Mouse (Mus musculus): Measurements from ENCODE around the gene Akap2. TPM values are rescaled to one million over a fixed set of nuclear protein-coding genes. Genes with fewer than 3 reads are reported as not detected.

The Akap2 gene
- polyA plus RNA-seq, 1 experiment from 2014 or later, result 11.4 TPM

DNA sequence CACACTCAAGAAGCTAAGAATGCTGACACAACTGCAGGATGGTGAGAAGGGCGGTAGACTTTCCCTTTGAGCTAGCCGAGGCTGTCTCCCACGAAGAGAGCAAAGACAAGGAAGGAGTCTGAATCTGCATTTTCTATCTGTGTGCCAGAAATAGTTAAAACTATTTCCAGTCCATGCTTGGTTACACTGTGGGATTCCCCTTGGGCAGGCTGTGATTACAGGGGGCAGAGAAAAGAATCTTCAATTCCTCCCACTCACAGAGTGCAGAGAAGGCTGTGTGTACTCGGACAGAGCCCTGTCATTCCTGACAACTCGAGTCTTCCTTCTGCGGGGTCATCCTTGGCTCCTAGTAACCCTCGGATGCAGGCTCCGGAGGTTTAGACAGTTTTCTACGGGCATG lies 149.5 kb downstream of the Akap2 start:
- Histone ChIP-seq H3K9ac (ENCODE audit: low read length) (no peak overlapping the region), H3K36me3 (ENCODE audit: control insufficient read depth, insufficient read depth, low read length) (no peaks in the 10 kb centered on the region), H3K27ac (replicated peaks) (no peak overlapping the region), H3K9me3 (ENCODE audit: control insufficient read depth, low read length) (no peaks in the 10 kb centered on the region), H3K4me2 (replicated peaks; ENCODE audit: low read depth) (no peak overlapping the region), H3K4me1 (replicated peaks; ENCODE audit: control insufficient read depth, insufficient read depth) (no peaks in the 10 kb centered on the region), H3K4me3 (ENCODE audit: low read depth, low read length) (no peak overlapping the region), H3K27me3 (ENCODE audit: control insufficient read depth, insufficient read depth, low read length) (no peaks in the 10 kb centered on the region)
- 61% methylated on average over 9 of the region's 9 CpGs for WGBS
- TF ChIP-seq EP300 (optimal IDR thresholded peaks at IDR 0.05) (no peak), CTCF (IDR thresholded peaks at IDR 0.05; ENCODE audit: low read depth) (no peak)
- no peak for DNase-seq (ENCODE audit: low spot score)
- no peak for ATAC-seq (ENCODE audit: low FRiP score, low TSS enrichment)

DNA sequence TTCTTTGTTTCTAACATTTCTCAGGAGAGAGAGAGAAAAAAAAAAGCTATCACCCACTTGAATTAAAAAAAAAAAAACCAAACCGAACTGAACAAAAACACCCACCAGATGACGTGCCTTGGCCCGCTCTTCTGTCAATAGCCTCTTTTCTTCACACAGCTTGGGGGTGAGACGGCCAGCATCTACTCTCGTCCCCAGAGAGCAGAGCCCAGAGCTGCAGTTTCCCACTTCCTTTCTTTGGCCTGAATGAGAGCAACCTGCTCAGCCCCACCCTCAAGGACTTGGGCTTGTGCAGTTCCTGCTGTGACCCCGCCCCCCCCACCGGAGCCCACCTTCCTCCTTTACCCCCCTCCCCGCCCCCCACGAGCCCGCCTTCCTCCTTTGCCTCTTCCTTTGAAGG lies 150.0 kb downstream of the Akap2 start:
- H3K4me2 ChIP-seq (replicated peaks; ENCODE audit: low read depth), result no peak overlapping the region
- no peak for TF ChIP-seq CTCF (IDR thresholded peaks at IDR 0.05; ENCODE audit: low read depth)
- no peak for TF ChIP-seq EP300 (optimal IDR thresholded peaks at IDR 0.05)
- H3K9ac ChIP-seq (ENCODE audit: low read length), result no peak overlapping the region
- WGBS, result 51% methylated on average over 9 of the region's 10 CpGs
- no peaks in the 10 kb centered on the region for H3K9me3 ChIP-seq (ENCODE audit: control insufficient read depth, low read length)
- H3K4me3 ChIP-seq (ENCODE audit: low read depth, low read length), result no peak overlapping the region
- no peak overlapping the region for H3K27ac ChIP-seq (replicated peaks)
- H3K27me3 ChIP-seq (ENCODE audit: control insufficient read depth, insufficient read depth, low read length), result no peaks in the 10 kb centered on the region
- H3K36me3 ChIP-seq (ENCODE audit: control insufficient read depth, insufficient read depth, low read length), result no peaks in the 10 kb centered on the region
- DNase-seq (ENCODE audit: low spot score), result no peak
- H3K4me1 ChIP-seq (replicated peaks; ENCODE audit: control insufficient read depth, insufficient read depth), result no peaks in the 10 kb centered on the region
- ATAC-seq (ENCODE audit: low FRiP score, low TSS enrichment), result no peak

DNA sequence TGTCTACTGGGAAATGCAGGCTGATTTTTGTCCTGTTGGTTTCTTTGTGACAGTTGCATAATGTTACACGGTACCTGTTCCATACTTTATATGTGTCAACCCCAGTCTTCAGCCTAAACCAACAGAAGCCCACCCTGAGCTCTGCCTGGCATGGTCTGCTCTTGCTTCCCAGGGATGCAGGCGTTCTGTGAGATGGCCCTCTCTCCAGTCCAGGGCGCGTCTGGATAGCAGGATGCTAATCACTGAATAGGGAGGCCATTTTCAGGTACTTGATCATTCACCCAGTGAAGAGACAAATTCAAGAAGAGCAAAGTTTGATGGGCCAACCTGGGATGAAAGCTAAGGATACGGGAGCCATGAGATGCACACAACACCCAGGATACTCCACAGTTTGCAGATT lies 161.7 kb downstream of the Akap2 start:
- H3K4me1 ChIP-seq (replicated peaks; ENCODE audit: control insufficient read depth, insufficient read depth), result no peaks in the 10 kb centered on the region
- H3K27ac ChIP-seq (replicated peaks), result no peak overlapping the region
- ATAC-seq (ENCODE audit: low FRiP score, low TSS enrichment) (no peak), DNase-seq (ENCODE audit: low spot score) (no peak)
- H3K36me3 ChIP-seq (ENCODE audit: control insufficient read depth, insufficient read depth, low read length), result no peaks in the 10 kb centered on the region
- H3K4me3 ChIP-seq (ENCODE audit: low read depth, low read length), result no peak overlapping the region
- H3K9ac ChIP-seq (ENCODE audit: low read length), result no peak overlapping the region
- H3K4me2 ChIP-seq (replicated peaks; ENCODE audit: low read depth), result no peak overlapping the region
- H3K9me3 ChIP-seq (ENCODE audit: control insufficient read depth, low read length), result no peaks in the 10 kb centered on the region
- WGBS, result 90% methylated on average over 5 of the region's 5 CpGs
- no peak for TF ChIP-seq EP300 (optimal IDR thresholded peaks at IDR 0.05)
- TF ChIP-seq CTCF (IDR thresholded peaks at IDR 0.05; ENCODE audit: low read depth), result no peak
- H3K27me3 ChIP-seq (ENCODE audit: control insufficient read depth, insufficient read depth, low read length), result no peaks in the 10 kb centered on the region

DNA sequence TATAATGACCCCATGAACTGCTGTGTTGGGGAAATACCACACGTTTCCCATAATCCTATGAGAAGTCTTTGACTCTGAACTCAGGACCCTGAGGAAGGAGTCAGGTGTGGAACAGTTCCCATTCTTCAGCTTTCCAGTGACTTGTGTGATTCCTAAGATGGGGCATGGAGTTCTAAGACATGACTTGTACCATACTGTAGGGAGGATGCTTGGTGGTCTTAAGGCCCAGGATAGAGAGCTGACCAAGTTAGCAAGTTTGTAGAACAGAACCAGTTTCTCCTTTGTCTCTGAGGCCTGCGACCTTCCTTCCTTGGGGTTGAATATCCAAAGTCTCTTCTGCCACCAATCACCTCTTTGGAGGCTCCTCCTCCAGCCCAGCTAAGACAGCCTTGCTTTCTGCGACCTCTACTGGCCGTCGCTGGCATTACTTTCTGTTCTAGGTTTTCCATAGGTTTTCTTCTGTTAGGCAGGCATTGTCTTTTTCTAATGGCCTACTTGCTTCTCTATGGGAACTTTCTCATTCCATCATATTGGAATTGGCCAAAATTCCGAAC lies 162.4 kb downstream of the Akap2 start:
- no peak overlapping the region for H3K4me3 ChIP-seq (ENCODE audit: low read depth, low read length)
- no peak overlapping the region for H3K27ac ChIP-seq (replicated peaks)
- H3K4me2 ChIP-seq (replicated peaks; ENCODE audit: low read depth), result no peak overlapping the region
- peak; percentile 54 for ATAC-seq (ENCODE audit: low FRiP score, low TSS enrichment)
- DNase-seq (ENCODE audit: low spot score), result peak; percentile 84
- H3K36me3 ChIP-seq (ENCODE audit: control insufficient read depth, insufficient read depth, low read length), result no peaks in the 10 kb centered on the region
- 19% methylated on average over 6 of the region's 6 CpGs for WGBS
- no peaks in the 10 kb centered on the region for H3K27me3 ChIP-seq (ENCODE audit: control insufficient read depth, insufficient read depth, low read length)
- H3K9me3 ChIP-seq (ENCODE audit: control insufficient read depth, low read length), result no peaks in the 10 kb centered on the region
- no peaks in the 10 kb centered on the region for H3K4me1 ChIP-seq (replicated peaks; ENCODE audit: control insufficient read depth, insufficient read depth)
- H3K9ac ChIP-seq (ENCODE audit: low read length), result no peak overlapping the region
- TF ChIP-seq EP300 (optimal IDR thresholded peaks at IDR 0.05) (no peak), CTCF (IDR thresholded peaks at IDR 0.05; ENCODE audit: low read depth) (peak; percentile 98)

- Histone ChIP-seq H3K4me1 (replicated peaks; ENCODE audit: control insufficient read depth, insufficient read depth) (no peaks in the 10 kb centered on the region), H3K9me3 (ENCODE audit: control insufficient read depth, low read length) (no peaks in the 10 kb centered on the region), H3K27ac (replicated peaks) (no peak overlapping the region), H3K27me3 (ENCODE audit: control insufficient read depth, insufficient read depth, low read length) (no peaks in the 10 kb centered on the region), H3K9ac (ENCODE audit: low read length) (no peak overlapping the region), H3K4me3 (ENCODE audit: low read depth, low read length) (no peak overlapping the region), H3K4me2 (replicated peaks; ENCODE audit: low read depth) (no peak overlapping the region), H3K36me3 (ENCODE audit: control insufficient read depth, insufficient read depth, low read length) (no peaks in the 10 kb centered on the region)
- 42% methylated on average over 7 of the region's 7 CpGs for WGBS
- no peak for DNase-seq (ENCODE audit: low spot score)
- ATAC-seq (ENCODE audit: low FRiP score, low TSS enrichment), result peak; percentile 12; the same call in 1 of the 2 replicates
- TF ChIP-seq CTCF (IDR thresholded peaks at IDR 0.05; ENCODE audit: low read depth) (no peak), EP300 (optimal IDR thresholded peaks at IDR 0.05) (no peak)
Measured at GRCm38 (mm10) chr4:57883520-57884421, 166.3 kb downstream of the Akap2 start.

DNA sequence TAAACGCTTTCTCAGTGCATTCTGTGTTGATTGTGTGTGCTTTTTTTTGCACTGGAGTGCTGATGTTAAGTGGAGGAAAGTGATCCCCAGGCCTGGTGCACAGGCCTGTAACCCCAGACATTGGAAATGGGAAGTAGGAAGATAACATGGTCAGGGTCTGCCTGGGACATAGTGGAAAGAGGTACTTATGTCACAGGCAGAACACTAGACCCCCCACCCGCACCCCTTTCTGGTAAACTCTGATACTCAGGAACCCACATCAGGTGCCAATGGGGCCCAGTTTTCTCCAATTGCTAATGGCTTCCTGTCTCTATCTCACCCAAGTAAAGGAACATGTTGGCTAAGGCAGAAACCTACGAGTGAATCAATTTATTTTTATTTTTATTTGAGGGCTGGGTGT lies 167.1 kb downstream of the Akap2 start:
- DNase-seq (ENCODE audit: low spot score), result no peak
- no peaks in the 10 kb centered on the region for H3K4me1 ChIP-seq (replicated peaks; ENCODE audit: control insufficient read depth, insufficient read depth)
- no peak overlapping the region for H3K9ac ChIP-seq (ENCODE audit: low read length)
- no peaks in the 10 kb centered on the region for H3K9me3 ChIP-seq (ENCODE audit: control insufficient read depth, low read length)
- no peak overlapping the region for H3K4me3 ChIP-seq (ENCODE audit: low read depth, low read length)
- H3K27ac ChIP-seq (replicated peaks), result no peak overlapping the region
- 73% methylated on average over 3 of the region's 3 CpGs for WGBS
- no peak overlapping the region for H3K4me2 ChIP-seq (replicated peaks; ENCODE audit: low read depth)
- ATAC-seq (ENCODE audit: low FRiP score, low TSS enrichment), result no peak
- no peak for TF ChIP-seq CTCF (IDR thresholded peaks at IDR 0.05; ENCODE audit: low read depth)
- TF ChIP-seq EP300 (optimal IDR thresholded peaks at IDR 0.05), result no peak
- H3K36me3 ChIP-seq (ENCODE audit: control insufficient read depth, insufficient read depth, low read length), result no peaks in the 10 kb centered on the region
- H3K27me3 ChIP-seq (ENCODE audit: control insufficient read depth, insufficient read depth, low read length), result no peaks in the 10 kb centered on the region

Data from stomach, postnatal 0 days (tissue).